Mouse (Mus musculus) thymus, postnatal 0 days (tissue): ENCODE results near the gene Gpat3. TPM values are rescaled to one million over a fixed set of nuclear protein-coding genes. Genes with fewer than 3 reads are reported as not detected.

Experiments used
- DNase-seq: peaks from one replicate; pipeline ENCODE4 v3.0.0-alpha.2; 2015; ENCODE audit warnings: low spot score
- polyA plus RNA-seq: library from polyadenylated mRNA; unstranded; fragments of >200 nt; fragmentation: Nextera tagmentation; extraction: Ambion mirVana; gene quantifications from 2 replicates; pipeline ENCODE4 v1.2.1, GENCODE M21; 2015

The Gpat3 gene
- 2.7 and 3.0 TPM in 2 replicates for polyA plus RNA-seq

- DNase-seq: no peak
These were observed at the start of gene Gpat3 for GRCm38 (mm10) chr5:100845485-100845847. Gene Gpat3, plus strand, starts transcription at chr5:100845713.

GRCm38 (mm10) chr5:100798165-100798860, 47.2 kb upstream of the Gpat3 start, which contains the start of the genes Helq and Mrps18c:
Gene Helq, minus strand, starts transcription at chr5:100798598.
Gene Mrps18c, plus strand, starts transcription at chr5:100798627.
- peak; percentile 91 for DNase-seq

GRCm38 (mm10) chr5:100818341-100818740, 27.2 kb upstream of the Gpat3 start:
- DNase-seq: no peak

GRCm38 (mm10) chr5:100819568-100820480, 25.7 kb upstream of the Gpat3 start:
- peak; percentile 16 for DNase-seq

GRCm38 (mm10) chr5:100820483-100821184, 24.9 kb upstream of the Gpat3 start, which contains the start of gene Abraxas1:
Gene Abraxas1, minus strand, starts transcription at chr5:100820965.
- peak; percentile 88 for DNase-seq

- DNase-seq: no peak
These were observed 24.1 kb upstream of the Gpat3 start for GRCm38 (mm10) chr5:100821375-100821774.

GRCm38 (mm10) chr5:100822826-100823225, 22.7 kb upstream of the Gpat3 start:
- DNase-seq: peak; percentile 55

- peak; percentile 73 for DNase-seq
These were observed 19.5 kb upstream of the Gpat3 start for GRCm38 (mm10) chr5:100825975-100826374.

- peak; percentile 61 for DNase-seq
These were observed 19.0 kb upstream of the Gpat3 start for GRCm38 (mm10) chr5:100826531-100826930.

- DNase-seq: no peak
These were observed 16.8 kb upstream of the Gpat3 start for GRCm38 (mm10) chr5:100828701-100829100.

- DNase-seq: no peak
These were observed 12.8 kb upstream of the Gpat3 start for GRCm38 (mm10) chr5:100832680-100833079.

GRCm38 (mm10) chr5:100833841-100834240, 11.7 kb upstream of the Gpat3 start:
- no peak for DNase-seq

GRCm38 (mm10) chr5:100835862-100836538, 9.5 kb upstream of the Gpat3 start:
- DNase-seq: no peak

- DNase-seq: no peak
These were observed 7.6 kb upstream of the Gpat3 start for GRCm38 (mm10) chr5:100837907-100838306.

- no peak for DNase-seq
These were observed 1.0 kb upstream of the Gpat3 start for GRCm38 (mm10) chr5:100844485-100844884.

GRCm38 (mm10) chr5:100845848-100846598, 510 bp downstream of the Gpat3 start:
- DNase-seq: peak; percentile 44

GRCm38 (mm10) chr5:100846599-100846920, 1.0 kb downstream of the Gpat3 start:
- no peak for DNase-seq

GRCm38 (mm10) chr5:100847143-100847542, 1.6 kb downstream of the Gpat3 start:
- DNase-seq: no peak

- DNase-seq: no peak
These were observed 8.4 kb downstream of the Gpat3 start for GRCm38 (mm10) chr5:100853963-100854362.

GRCm38 (mm10) chr5:100856552-100856951, 11.0 kb downstream of the Gpat3 start:
- DNase-seq: peak; percentile 70
